Mouse (Mus musculus) Patski (cell line): Measurements from ENCODE around the gene Pcp4. TPM values are rescaled to one million over a fixed set of nuclear protein-coding genes. Genes with fewer than 3 reads are reported as not detected.

ENCODE experiments used
- ATAC-seq: fragments of 100-300 bp; one replicate; pipeline ENCODE4 v1.8.0; 2021
- CTCF ChIA-PET: fragments of 350-600 bp; sonication (Branson Sonifier 250); formaldehyde crosslinking; loops from one replicate; lab custom pipeline; 2022; ENCODE audit warnings: inconsistent platforms; lab: Charles Lee
- POLR2A ChIA-PET: fragments of 350-600 bp; sonication (Branson Sonifier 250); formaldehyde crosslinking; loops from one replicate; lab custom pipeline; 2022; ENCODE audit warnings: antibody characterized with exemption, inconsistent platforms; lab: Charles Lee
- DNase-seq: peaks from one replicate; pipeline ENCODE4 v3.0.0-alpha.2; 2011; ENCODE audit warnings: low read depth, low spot score
- H3K27me3 ChIP-seq: fragments of 371-371 bp; one replicate; pipeline ENCODE4 v1.5.1; 2021
- CTCF ChIP-seq: fragments of 100-300 bp; IDR thresholded peaks from one replicate; pipeline ENCODE4 v1.5.1; 2021
- in situ Hi-C: fragments of 300-500 bp; cut with MboI; formaldehyde crosslinking; loops from 3 replicates; pipeline ENCODE4 v1.11.1; 2018; ENCODE audit warnings: low pct_unique_long_range_greater_than_20kb, mixed read lengths
- polyA plus RNA-seq: library from polyadenylated mRNA; unstranded; gene quantifications from one replicate; pipeline ENCODE4 v1.2.3, GENCODE M21; 2021

Gene Pcp4
- polyA plus RNA-seq, 1 experiment from 2014 or later, result 3.9 TPM

GRCm38 (mm10) chr16:96530569-96530898 lies 63.1 kb downstream of the Pcp4 start:
- no peak for DNase-seq
- in situ Hi-C loops, result no loop called here
- TF ChIP-seq CTCF, result no peak
- CTCF ChIA-PET, result interaction anchor here (0.6 kb wide), 1 partner anchor 31 kb away, joined by 3 read pairs; no protein-coding TSS in a partner anchor
- ATAC-seq, result no peak
- POLR2A ChIA-PET, result no interaction called here
- H3K27me3 ChIP-seq, result peaks cover 30% of the 10 kb centered on the region

DNA sequence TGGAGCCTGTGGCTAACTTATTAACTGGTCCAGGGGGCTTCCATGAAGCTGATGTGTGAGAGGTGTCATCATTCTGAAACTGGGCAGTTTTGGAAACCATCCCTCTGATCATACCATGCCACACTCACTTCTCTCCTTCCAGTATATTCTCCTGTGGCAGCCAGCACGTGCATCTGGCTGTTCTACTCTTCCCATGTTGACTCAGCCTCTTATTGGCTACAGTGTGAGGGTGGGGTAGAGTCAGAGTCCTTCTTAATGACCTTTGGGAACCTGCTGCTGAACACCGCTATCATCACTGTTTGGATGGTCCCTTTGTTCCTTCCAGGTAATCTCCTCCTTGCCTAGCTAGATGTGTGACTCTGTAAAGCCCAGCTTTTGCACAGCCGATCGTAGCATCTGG lies 63.6 kb downstream of the Pcp4 start:
- TF ChIP-seq CTCF, result no peak
- no peak for DNase-seq
- ChIA-PET CTCF (interaction anchor here (0.6 kb wide), 1 partner anchor 31 kb away, joined by 3 read pairs; no protein-coding TSS in a partner anchor), POLR2A (no interaction called here)
- peaks cover 35% of the 10 kb centered on the region for H3K27me3 ChIP-seq
- in situ Hi-C loops, result no loop called here
- ATAC-seq, result no peak

- DNase-seq (no peak), ATAC-seq (no peak)
- POLR2A ChIA-PET, result interaction anchor here (1.3 kb wide), 1 partner anchor 12 kb away, joined by 3 read pairs; no protein-coding TSS in a partner anchor
- no peak for TF ChIP-seq CTCF
- H3K27me3 ChIP-seq, result peaks cover 36% of the 10 kb centered on the region
- in situ Hi-C loops, result no loop called here
- CTCF ChIA-PET, result no interaction called here
These were observed 66.3 kb downstream of the Pcp4 start for GRCm38 (mm10) chr16:96533710-96534109.

- ChIA-PET POLR2A (no interaction called here), CTCF (no interaction called here)
- in situ Hi-C loops, result no loop called here
- DNase-seq, result no peak
- peaks cover 39% of the 10 kb centered on the region for H3K27me3 ChIP-seq
- no peak for TF ChIP-seq CTCF
- no peak for ATAC-seq
These were observed 67.9 kb downstream of the Pcp4 start for GRCm38 (mm10) chr16:96535271-96535670.

DNA sequence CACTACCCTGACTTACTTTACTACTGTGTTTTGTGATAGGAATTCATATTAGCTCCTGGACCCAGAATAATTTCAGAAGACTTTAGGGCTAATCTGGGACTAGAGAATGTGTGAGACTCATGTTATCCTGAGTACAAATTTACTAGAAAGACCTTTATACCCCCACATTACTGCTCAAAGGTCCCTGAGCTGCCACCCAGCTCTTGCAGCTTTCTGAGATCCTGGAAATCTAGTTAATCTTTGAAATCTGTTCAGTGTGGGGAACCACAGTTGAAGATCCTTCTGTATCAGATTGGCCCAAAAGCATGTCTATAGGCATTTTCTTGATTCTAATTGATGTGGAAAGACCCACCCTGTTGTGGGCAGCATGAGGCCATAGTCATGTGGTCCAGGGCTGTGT lies 69.0 kb downstream of the Pcp4 start:
- ChIA-PET CTCF (no interaction called here), POLR2A (no interaction called here)
- H3K27me3 ChIP-seq, result peaks cover 43% of the 10 kb centered on the region
- in situ Hi-C loops, result no loop called here
- DNase-seq, result no peak
- TF ChIP-seq CTCF, result no peak
- no peak for ATAC-seq

- DNase-seq (no peak), ATAC-seq (no peak)
- no peak for TF ChIP-seq CTCF
- ChIA-PET POLR2A (no interaction called here), CTCF (interaction anchor here (1.6 kb wide), 1 partner anchor 10 kb away, joined by 4 read pairs; no protein-coding TSS in a partner anchor)
- in situ Hi-C loops, result no loop called here
- peaks cover 51% of the 10 kb centered on the region for H3K27me3 ChIP-seq
These were observed 71.7 kb downstream of the Pcp4 start for GRCm38 (mm10) chr16:96539091-96539490.

- no peak for TF ChIP-seq CTCF
- POLR2A ChIA-PET, result no interaction called here
- in situ Hi-C loops, result no loop called here
- no peak for ATAC-seq
- CTCF ChIA-PET, result no interaction called here
- no peak for DNase-seq
- peaks cover 48% of the 10 kb centered on the region for H3K27me3 ChIP-seq
These were observed 73.7 kb downstream of the Pcp4 start for GRCm38 (mm10) chr16:96541056-96541455.

DNA sequence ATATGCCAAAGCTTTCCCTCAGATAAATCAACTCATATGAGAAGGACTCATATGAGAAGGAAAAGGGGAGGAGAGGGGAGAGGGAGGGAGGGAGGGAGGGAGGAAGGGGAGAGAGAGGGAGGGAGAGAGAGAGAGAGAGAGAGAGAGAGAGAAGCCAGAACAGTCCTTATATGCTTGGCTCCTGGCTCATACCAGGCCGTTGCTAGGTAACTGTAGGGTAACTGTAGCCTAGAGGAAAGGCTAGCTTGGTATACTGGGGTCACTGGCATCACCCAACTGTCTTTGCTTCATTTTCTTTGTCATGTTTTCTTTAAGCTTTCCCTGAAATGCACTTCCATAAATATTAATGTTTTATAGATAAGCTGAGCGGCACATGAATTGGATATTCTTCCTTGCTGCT lies 85.3 kb downstream of the Pcp4 start:
- in situ Hi-C loops, result no loop called here
- peaks cover 34% of the 10 kb centered on the region for H3K27me3 ChIP-seq
- DNase-seq (no peak), ATAC-seq (no peak)
- CTCF ChIA-PET, result no interaction called here
- POLR2A ChIA-PET, result no interaction called here
- no peak for TF ChIP-seq CTCF

DNA sequence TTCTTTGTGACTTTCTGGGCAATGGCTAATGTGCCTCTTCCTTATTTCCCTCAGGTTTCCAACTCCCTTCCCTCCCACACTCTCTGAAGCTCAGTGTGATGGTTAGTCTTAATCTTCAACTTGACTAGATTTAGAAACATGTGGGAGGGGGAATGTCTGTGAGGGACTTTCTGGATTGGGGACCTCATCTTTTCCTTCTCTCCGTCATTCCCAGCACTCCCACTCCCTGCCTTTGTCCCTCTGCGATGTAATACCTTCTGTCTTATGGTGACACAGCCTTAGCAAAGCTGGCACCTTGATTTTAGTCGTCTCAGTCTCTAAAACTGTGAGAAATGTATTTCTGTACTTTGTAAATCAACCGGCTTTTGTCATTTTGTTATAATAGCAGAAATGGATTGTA lies 88.0 kb downstream of the Pcp4 start:
- no peak for ATAC-seq
- in situ Hi-C loops, result no loop called here
- POLR2A ChIA-PET, result interaction anchor here (0.6 kb wide), 1 partner anchor 190 kb away, joined by 5 read pairs; no protein-coding TSS in a partner anchor
- no peak for DNase-seq
- TF ChIP-seq CTCF, result no peak
- H3K27me3 ChIP-seq, result peaks cover 29% of the 10 kb centered on the region
- CTCF ChIA-PET, result no interaction called here

DNA sequence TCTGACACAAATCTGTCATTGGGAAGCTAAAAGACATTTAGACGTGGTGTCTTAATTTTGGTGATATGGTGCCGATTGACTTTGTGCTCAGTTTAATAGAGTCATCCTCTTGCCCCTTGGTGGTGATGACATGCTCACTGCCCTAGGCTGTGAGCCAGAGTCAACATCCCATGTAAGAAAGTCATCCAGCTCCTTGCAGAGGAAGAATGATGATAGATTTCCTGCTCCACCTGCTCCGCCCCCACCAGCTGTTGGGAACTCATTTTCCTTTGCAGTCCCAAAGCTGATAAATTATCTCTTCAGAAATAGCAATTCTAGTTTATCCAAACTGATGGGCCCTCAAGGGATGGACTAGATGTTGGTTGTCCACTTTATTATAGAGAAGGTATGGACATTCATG lies 89.2 kb downstream of the Pcp4 start:
- ATAC-seq, result no peak
- in situ Hi-C loops, result no loop called here
- peaks cover 35% of the 10 kb centered on the region for H3K27me3 ChIP-seq
- DNase-seq, result no peak
- CTCF ChIA-PET, result no interaction called here
- POLR2A ChIA-PET, result no interaction called here
- no peak for TF ChIP-seq CTCF

- ChIA-PET POLR2A (no interaction called here), CTCF (interaction anchor here (0.8 kb wide), 1 partner anchor 13 kb away, joined by 4 read pairs; no protein-coding TSS in a partner anchor)
- DNase-seq, result no peak
- in situ Hi-C loops, result no loop called here
- TF ChIP-seq CTCF, result no peak
- ATAC-seq, result no peak
- H3K27me3 ChIP-seq, result peaks cover 30% of the 10 kb centered on the region
These were observed 90.9 kb downstream of the Pcp4 start for GRCm38 (mm10) chr16:96558341-96558740.

DNA sequence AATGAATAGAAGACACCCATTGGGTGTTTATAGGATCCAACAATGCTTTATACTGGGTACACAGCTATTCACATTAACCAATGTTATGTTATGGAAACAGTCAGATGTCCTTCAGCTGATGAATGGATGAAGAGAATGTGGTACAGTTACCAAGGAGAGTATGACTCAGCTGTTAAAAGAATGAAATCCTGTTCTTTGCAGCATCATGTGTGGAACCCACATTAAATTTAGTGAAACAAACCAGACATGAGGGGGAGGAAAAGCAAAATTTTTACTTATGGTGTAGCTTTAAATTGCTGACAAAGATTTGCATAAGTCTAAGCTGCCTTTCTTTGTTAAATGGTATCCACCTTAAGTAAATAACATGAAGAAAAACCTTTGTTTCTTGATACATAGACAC lies 92.4 kb downstream of the Pcp4 start:
- no peak for TF ChIP-seq CTCF
- in situ Hi-C loops, result no loop called here
- DNase-seq (no peak), ATAC-seq (no peak)
- ChIA-PET POLR2A (no interaction called here), CTCF (no interaction called here)
- H3K27me3 ChIP-seq, result peaks cover 31% of the 10 kb centered on the region
